Mouse (Mus musculus) mature B cell (primary cell): Measurements from ENCODE around the gene Gm2431.

Experiments used
- in situ Hi-C: fragments of 300-500 bp; cut with MboI; formaldehyde crosslinking; loops from 2 replicates; pipeline ENCODE4 v1.14.3; 2019

Gm2431 gene

DNA sequence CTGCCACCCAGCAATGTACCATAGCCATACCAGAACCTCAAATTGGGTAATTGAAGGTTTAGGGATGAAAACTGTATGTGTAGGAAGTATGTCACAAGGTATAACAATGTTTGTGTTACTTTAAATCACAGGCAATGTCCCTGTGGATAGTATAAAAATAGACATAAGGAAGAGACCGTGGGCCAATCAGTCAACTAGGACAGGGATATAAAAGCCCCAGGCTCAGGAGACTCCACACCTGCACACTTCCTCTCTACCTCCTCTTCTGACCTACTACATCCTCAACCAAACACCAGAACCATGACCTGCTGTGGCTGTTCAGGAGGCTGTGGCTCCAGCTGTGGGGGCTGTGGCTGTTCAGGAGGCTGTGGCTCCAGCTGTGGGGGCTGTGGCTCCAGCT lies 46.6 kb downstream of the Gm2431 start, which contains the start of gene Gm7579:
TSS of gene Gm7579 (plus strand) at position 301 of the 400 bp plus-strand sequence.
- in situ Hi-C loops = no loop called here
